Mouse (Mus musculus) intestine, embryonic 16.5 days (tissue): ENCODE measurements around the gene Plekhg2. TPM values are rescaled to one million over a fixed set of nuclear protein-coding genes. Genes with fewer than 3 reads are reported as not detected.
"Not testable (repeated sequence)": the region's sequence is repeated elsewhere in the genome, so short reads cannot be mapped to it uniquely, and the experiment has no call there.

ENCODE experiments used
- ATAC-seq: fragments of 200-750 bp; cut with Nextera tagmentation; 2 replicates; pipeline ENCODE4 v1.8.0; 2017; ENCODE audit warnings: moderate TSS enrichment, moderate library complexity
- H3K27ac ChIP-seq: fragments of 300-500 bp; sonication (generic); 2 replicates; pipeline ENCODE4 v1.5.1; 2014; ENCODE audit warnings: mild to moderate bottlenecking, low read length
- H3K27me3 ChIP-seq: fragments of 300-500 bp; sonication (generic); replicated peaks from 2 replicates; pipeline ENCODE4 v1.6.1; 2014; ENCODE audit warnings: low read length, control low read depth, mixed read lengths; ENCODE audit not compliant: control insufficient read depth, insufficient read depth
- H3K36me3 ChIP-seq: fragments of 300-500 bp; sonication (generic); 2 replicates; pipeline ENCODE4 v1.6.1; 2014; ENCODE audit warnings: low read length, control low read depth; ENCODE audit not compliant: control insufficient read depth, insufficient read depth
- H3K4me1 ChIP-seq: fragments of 300-500 bp; sonication (generic); 2 replicates; pipeline ENCODE4 v1.6.1; 2014; ENCODE audit warnings: low read length, control low read depth, mixed read lengths; ENCODE audit not compliant: control insufficient read depth, insufficient read depth
- H3K4me2 ChIP-seq: fragments of 300-500 bp; sonication (generic); 2 replicates; pipeline ENCODE4 v1.6.1; 2014; ENCODE audit warnings: low read depth, low read length, control low read depth
- H3K4me3 ChIP-seq: fragments of 300-500 bp; sonication (generic); 2 replicates; pipeline ENCODE4 v1.5.1; 2014; ENCODE audit warnings: mild to moderate bottlenecking, low read length
- H3K9ac ChIP-seq: fragments of 300-500 bp; sonication (generic); 2 replicates; pipeline ENCODE4 v1.6.1; 2014; ENCODE audit warnings: low read depth, low read length
- H3K9me3 ChIP-seq: fragments of 300-500 bp; sonication (generic); 2 replicates; pipeline ENCODE4 v1.6.1; 2016; ENCODE audit warnings: low read length, control low read depth; ENCODE audit not compliant: control insufficient read depth
- WGBS: fragments of 180-500 bp; shearing (Covaris S2); extraction: QIAGEN DNeasy Blood & Tissue Kit; methylation state at CpG from one replicate; pipeline ENCODE4 v1.1.7; 2014; 5-methylcytosine and 5-hydroxymethylcytosine counted together
- polyA plus RNA-seq: library from polyadenylated mRNA; unstranded; fragments of >200 nt; fragmentation: Nextera tagmentation; extraction: Ambion mirVana; gene quantifications from 2 replicates; pipeline ENCODE4 v1.2.1, GENCODE M21; 2015

Gene Plekhg2
- polyA plus RNA-seq, 1 experiment from 2014 or later: 37.9 TPM

GRCm38 (mm10) chr7:28398000-28398399 is 25.6 kb upstream of the Plekhg2 start:
- Histone ChIP-seq H3K36me3 (peaks cover 12% of the 10 kb centered on the region), H3K4me1 (peaks cover 6% of the 10 kb centered on the region), H3K27ac (no peak overlapping the region), H3K27me3 (no peaks in the 10 kb centered on the region), H3K9ac (no peak overlapping the region), H3K9me3 (no peaks in the 10 kb centered on the region), H3K4me3 (no peak overlapping the region), H3K4me2 (no peak overlapping the region)
- 71% methylated on average over 3 of the region's 3 CpGs for WGBS
- no peak for ATAC-seq

- Histone ChIP-seq H3K36me3 (peaks cover 12% of the 10 kb centered on the region), H3K27me3 (no peaks in the 10 kb centered on the region), H3K4me3 (no peak overlapping the region), H3K9ac (no peak overlapping the region), H3K4me1 (peaks cover 12% of the 10 kb centered on the region), H3K4me2 (no peak overlapping the region), H3K27ac (no peak overlapping the region), H3K9me3 (no peaks in the 10 kb centered on the region)
- WGBS: 94% methylated on average over 4 of the region's 4 CpGs
- ATAC-seq: no peak
Observed at GRCm38 (mm10) chr7:28395425-28395824, 23.0 kb upstream of the Plekhg2 start.

- 5% methylated on average over 22 of the region's 22 CpGs for WGBS
- Histone ChIP-seq H3K27ac (peak overlapping the region; percentile 53), H3K4me3 (peak overlapping the region; percentile 71), H3K9me3 (no peaks in the 10 kb centered on the region), H3K27me3 (no peaks in the 10 kb centered on the region), H3K9ac (peak overlapping the region; percentile 80), H3K4me2 (peak overlapping the region; percentile 92), H3K36me3 (peaks cover 16% of the 10 kb centered on the region), H3K4me1 (peaks cover 12% of the 10 kb centered on the region)
- no peak for ATAC-seq
Observed at GRCm38 (mm10) chr7:28393272-28393951, 21.0 kb upstream of the Plekhg2 start.

- 0% methylated on average over 58 of the region's 58 CpGs for WGBS
- Histone ChIP-seq H3K27ac (peak within 1 kb of the TSS; percentile 53), H3K9ac (peak within 1 kb of the TSS; percentile 86), H3K27me3 (no peaks in the 10 kb centered on the region), H3K9me3 (no peaks in the 10 kb centered on the region), H3K4me3 (peak within 1 kb of the TSS; percentile 71), H3K4me2 (peak within 1 kb of the TSS; percentile 92), H3K36me3 (peaks cover 17% of the 10 kb centered on the region), H3K4me1 (peaks cover 12% of the 10 kb centered on the region)
- ATAC-seq: peak; percentile 98
Observed at GRCm38 (mm10) chr7:28392429-28393271, 20.3 kb upstream of the Plekhg2 start, which contains the start of the genes Med29 and Paf1. Gene Med29 (minus strand): TSS chr7:28392708. Gene Paf1 (plus strand): TSS chr7:28392951.

- no peak overlapping the region for H3K4me2 ChIP-seq
- H3K9me3 ChIP-seq: no peaks in the 10 kb centered on the region
- H3K9ac ChIP-seq: no peak overlapping the region
- H3K36me3 ChIP-seq: peaks cover 15% of the 10 kb centered on the region
- peaks cover 16% of the 10 kb centered on the region for H3K4me1 ChIP-seq
- ATAC-seq: no peak
- WGBS: 97% methylated on average over 3 of the region's 3 CpGs
- no peak overlapping the region for H3K27ac ChIP-seq
- no peaks in the 10 kb centered on the region for H3K27me3 ChIP-seq
- no peak overlapping the region for H3K4me3 ChIP-seq
Observed at GRCm38 (mm10) chr7:28390331-28390730, 17.9 kb upstream of the Plekhg2 start.

- Histone ChIP-seq H3K4me1 (peaks cover 29% of the 10 kb centered on the region), H3K36me3 (peaks cover 15% of the 10 kb centered on the region)
- WGBS: 80% methylated on average over 7 of the region's 7 CpGs
- not testable (repeated sequence) for H3K4me2 ChIP-seq, H3K27ac ChIP-seq, H3K9ac ChIP-seq, H3K4me3 ChIP-seq, ATAC-seq, H3K9me3 ChIP-seq, H3K27me3 ChIP-seq
Observed at GRCm38 (mm10) chr7:28387384-28387783, 15.0 kb upstream of the Plekhg2 start.

GRCm38 (mm10) chr7:28386877-28387276 is 14.5 kb upstream of the Plekhg2 start:
- H3K27ac ChIP-seq, H3K27me3 ChIP-seq, H3K9me3 ChIP-seq, H3K4me2 ChIP-seq, ATAC-seq, H3K4me3 ChIP-seq, H3K9ac ChIP-seq: not testable (repeated sequence)
- Histone ChIP-seq H3K4me1 (peaks cover 30% of the 10 kb centered on the region), H3K36me3 (peaks cover 15% of the 10 kb centered on the region)
- 78% methylated on average over 6 of the region's 6 CpGs for WGBS

GRCm38 (mm10) chr7:28386462-28386861 is 14.1 kb upstream of the Plekhg2 start:
- no peaks in the 10 kb centered on the region for H3K27me3 ChIP-seq
- H3K9me3 ChIP-seq: no peaks in the 10 kb centered on the region
- H3K4me3 ChIP-seq: no peak overlapping the region
- H3K9ac ChIP-seq: peak overlapping the region; percentile 43
- 2% methylated on average over 4 of the region's 4 CpGs for WGBS
- H3K4me2 ChIP-seq: no peak overlapping the region
- H3K4me1 ChIP-seq: peaks cover 30% of the 10 kb centered on the region
- ATAC-seq: peak; percentile 16
- H3K36me3 ChIP-seq: peaks cover 15% of the 10 kb centered on the region
- peak overlapping the region; percentile 77 for H3K27ac ChIP-seq

- no peak for ATAC-seq
- peaks cover 32% of the 10 kb centered on the region for H3K4me1 ChIP-seq
- no peak overlapping the region for H3K4me3 ChIP-seq
- H3K9ac ChIP-seq: peak overlapping the region; percentile 43
- H3K9me3 ChIP-seq: no peaks in the 10 kb centered on the region
- no peaks in the 10 kb centered on the region for H3K27me3 ChIP-seq
- H3K36me3 ChIP-seq: peaks cover 15% of the 10 kb centered on the region
- WGBS: 81% methylated on average over 7 of the region's 7 CpGs
- peak overlapping the region; percentile 77 for H3K27ac ChIP-seq
- H3K4me2 ChIP-seq: no peak overlapping the region
Observed at GRCm38 (mm10) chr7:28386007-28386406, 13.6 kb upstream of the Plekhg2 start.
